Mouse (Mus musculus) heart, embryonic 11.5 days (tissue): ENCODE measurements at regions not wholly inside any gene's neighbourhood (a gene's known extent, or its start where the extent isn't known, plus 50 kb on each side); places are given as distances from the start of the nearest gene placed in this dataset.
"Not testable (repeated sequence)": the region's sequence is repeated elsewhere in the genome, so short reads cannot be mapped to it uniquely, and the experiment has no call there.

Source experiments
- ATAC-seq: fragments of 200-750 bp; cut with Nextera tagmentation; replicated peaks from 2 replicates; pipeline ENCODE4 v1.8.0; 2017; ENCODE audit warnings: moderate library complexity; ENCODE audit not compliant: insufficient number of reproducible peaks, low FRiP score, low TSS enrichment
- H3K27ac ChIP-seq: fragments of 300-500 bp; sonication (generic); 2 replicates; pipeline ENCODE4 v1.5.1; 2014; ENCODE audit warnings: mild to moderate bottlenecking, low read depth, low read length
- H3K27me3 ChIP-seq: fragments of 300-500 bp; sonication (generic); 2 replicates; pipeline ENCODE4 v1.6.1; 2014; ENCODE audit warnings: mild to moderate bottlenecking, low read length, mixed read lengths; ENCODE audit not compliant: control insufficient read depth, insufficient read depth
- H3K36me3 ChIP-seq: fragments of 300-500 bp; sonication (generic); 2 replicates; pipeline ENCODE4 v1.6.1; 2014; ENCODE audit warnings: mild to moderate bottlenecking, low read length, moderate library complexity, mixed read lengths; ENCODE audit not compliant: control insufficient read depth, insufficient read depth
- H3K4me1 ChIP-seq: fragments of 300-500 bp; sonication (generic); 2 replicates; pipeline ENCODE4 v1.6.1; 2014; ENCODE audit warnings: low read length; ENCODE audit not compliant: control insufficient read depth, insufficient read depth
- H3K4me2 ChIP-seq: fragments of 300-500 bp; sonication (generic); 2 replicates; pipeline ENCODE4 v1.6.1; 2014; ENCODE audit warnings: mild to moderate bottlenecking, moderate library complexity
- H3K4me3 ChIP-seq: fragments of 300-500 bp; sonication (generic); 2 replicates; pipeline ENCODE4 v1.5.1; 2014; ENCODE audit warnings: low read depth, low read length
- H3K9ac ChIP-seq: fragments of 300-500 bp; sonication (generic); 2 replicates; pipeline ENCODE4 v1.6.1; 2014; ENCODE audit warnings: mild to moderate bottlenecking, low read depth, low read length, moderate library complexity
- H3K9me3 ChIP-seq: fragments of 300-500 bp; sonication (generic); replicated peaks from 2 replicates; pipeline ENCODE4 v1.6.1; 2016; ENCODE audit warnings: low read length; ENCODE audit not compliant: control insufficient read depth
- WGBS: fragments of 180-500 bp; shearing (Covaris S2); extraction: QIAGEN DNeasy Blood & Tissue Kit; methylation state at CpG from one replicate; pipeline ENCODE4 v1.1.7; 2014; ENCODE audit not compliant: insufficient replicate concordance; 5-methylcytosine and 5-hydroxymethylcytosine counted together

DNA sequence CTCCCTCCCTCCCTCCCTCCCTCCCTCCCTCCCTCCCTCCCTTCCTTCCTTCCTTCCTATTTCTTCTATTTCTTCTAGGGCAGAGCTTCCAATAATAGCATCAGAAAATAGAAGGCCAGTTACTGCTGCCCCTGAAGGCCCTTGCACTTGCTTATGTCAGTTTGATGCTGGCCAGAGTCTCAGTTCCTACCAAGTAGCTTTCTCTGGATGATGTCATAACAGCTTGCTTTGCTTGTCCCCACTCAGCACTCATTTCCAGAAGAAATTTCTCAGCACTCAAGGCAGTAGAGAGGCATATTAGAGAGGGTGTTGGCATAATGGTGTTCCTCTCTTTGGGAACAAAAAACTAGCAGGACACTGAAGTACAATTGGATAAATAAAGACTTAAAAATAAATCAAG lies 811.6 kb upstream of the 4930444P10Rik start:
- no peaks in the 10 kb centered on the region for H3K9me3 ChIP-seq
- no peak overlapping the region for H3K9ac ChIP-seq
- no peak overlapping the region for H3K4me3 ChIP-seq
- H3K27me3 ChIP-seq, result no peaks in the 10 kb centered on the region
- H3K36me3 ChIP-seq, result no peaks in the 10 kb centered on the region
- H3K27ac ChIP-seq, result no peak overlapping the region
- ATAC-seq, result peak; percentile 68; the same call in 1 of the 2 replicates
- no peak overlapping the region for H3K4me2 ChIP-seq
- H3K4me1 ChIP-seq, result no peaks in the 10 kb centered on the region

DNA sequence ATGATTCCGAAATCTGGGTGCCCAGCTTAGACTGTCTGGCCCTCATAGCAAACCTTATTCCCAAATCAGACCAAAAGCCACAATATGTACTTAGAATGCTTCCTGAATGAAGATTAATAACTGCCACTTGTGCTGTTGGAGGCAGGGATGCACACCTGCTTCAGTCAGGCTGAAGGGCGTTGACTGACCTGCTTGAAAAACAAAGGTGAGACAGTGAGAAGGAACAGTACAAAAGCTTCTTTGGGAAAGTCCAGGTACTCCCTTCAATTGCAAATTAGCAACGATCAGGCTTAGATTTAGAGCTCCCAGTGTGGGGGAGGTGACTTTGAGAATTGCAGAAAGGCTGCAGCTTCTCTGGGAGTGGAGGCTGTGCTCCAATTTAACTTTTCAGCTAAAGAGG lies 775.3 kb upstream of the 4930444P10Rik start:
- not testable (repeated sequence) for H3K27ac ChIP-seq, H3K9ac ChIP-seq, H3K27me3 ChIP-seq, H3K4me3 ChIP-seq, H3K4me2 ChIP-seq, H3K4me1 ChIP-seq, ATAC-seq, H3K9me3 ChIP-seq, H3K36me3 ChIP-seq
- 70% methylated on average over 3 of the region's 3 CpGs for WGBS

DNA sequence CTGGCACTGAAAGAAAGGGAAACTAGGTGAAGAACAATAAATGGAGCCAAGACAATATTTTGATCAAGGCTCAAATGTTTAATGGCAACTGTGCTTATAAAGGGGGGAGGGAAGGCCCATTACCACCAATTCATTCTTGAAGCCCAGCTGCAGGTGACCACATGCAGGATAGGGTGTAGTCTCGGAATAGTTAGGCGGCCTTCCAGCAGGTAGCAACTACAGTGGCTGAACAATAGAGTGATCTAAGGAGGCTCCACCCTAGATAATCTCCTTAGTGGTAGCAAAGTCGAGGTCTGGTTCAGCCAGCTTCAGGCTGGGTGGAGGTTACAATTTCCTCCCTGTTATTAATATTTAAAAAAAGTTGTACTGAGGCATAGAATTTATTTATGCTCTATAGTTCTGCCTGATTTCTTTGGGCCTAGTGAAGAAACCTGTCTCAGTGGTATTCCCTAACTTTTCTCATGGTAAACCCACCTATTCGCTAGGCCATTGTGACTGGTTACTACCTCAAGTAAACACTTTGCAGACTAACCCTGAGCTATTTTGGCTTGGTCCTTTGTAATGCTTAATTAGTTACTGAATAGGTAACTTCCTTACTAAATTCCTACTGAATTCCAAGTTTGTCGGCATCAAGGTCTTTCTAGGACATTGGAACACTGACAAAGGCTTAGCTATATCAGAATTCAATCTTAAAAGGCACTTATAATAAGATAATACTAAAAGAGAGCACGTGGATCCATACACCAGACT lies 774.1 kb upstream of the 4930444P10Rik start:
- H3K4me3 ChIP-seq, ATAC-seq: not testable (repeated sequence)
- WGBS, result 75% methylated on average over 6 of the region's 6 CpGs

DNA sequence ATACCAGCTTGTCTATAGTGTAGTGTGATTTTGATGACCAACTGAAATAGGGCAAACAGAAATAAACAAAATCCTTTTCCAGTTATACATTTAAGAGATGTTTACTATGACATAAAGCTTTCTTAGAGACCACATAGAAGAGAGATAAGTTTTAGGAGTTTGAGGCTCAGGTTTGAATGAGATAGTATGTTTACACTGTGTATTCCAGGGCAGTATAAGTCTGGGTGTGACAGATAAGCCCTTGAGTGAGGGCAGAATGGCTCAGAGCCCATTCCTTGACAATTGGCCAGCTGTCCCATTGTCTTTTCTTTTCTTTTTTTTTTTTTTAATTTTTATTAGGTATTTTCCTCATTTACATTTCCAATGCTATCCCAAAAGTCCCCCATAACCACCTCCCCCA lies 744.0 kb upstream of the 4930444P10Rik start:
- no peak overlapping the region for H3K4me3 ChIP-seq
- H3K4me2 ChIP-seq, result no peak overlapping the region
- H3K4me1 ChIP-seq, result no peaks in the 10 kb centered on the region
- H3K36me3 ChIP-seq, result no peaks in the 10 kb centered on the region
- no peak overlapping the region for H3K9ac ChIP-seq
- no peaks in the 10 kb centered on the region for H3K27me3 ChIP-seq
- no peaks in the 10 kb centered on the region for H3K9me3 ChIP-seq
- no peak for ATAC-seq
- no peak overlapping the region for H3K27ac ChIP-seq

More for the DNA sequence above, 774.1 kb upstream of the 4930444P10Rik start:
- H3K36me3 ChIP-seq, H3K4me1 ChIP-seq, H3K9ac ChIP-seq, H3K27me3 ChIP-seq, H3K9me3 ChIP-seq, H3K4me2 ChIP-seq, H3K27ac ChIP-seq: not testable (repeated sequence)

GRCm38 (mm10) chr1:16824709-16825108 lies 731.6 kb upstream of the 4930444P10Rik start:
- H3K27me3 ChIP-seq, H3K4me1 ChIP-seq, H3K36me3 ChIP-seq, ATAC-seq, H3K4me2 ChIP-seq, H3K4me3 ChIP-seq, H3K9me3 ChIP-seq, H3K27ac ChIP-seq, H3K9ac ChIP-seq: not testable (repeated sequence)
- 80% methylated on average over 4 of the region's 4 CpGs for WGBS

DNA sequence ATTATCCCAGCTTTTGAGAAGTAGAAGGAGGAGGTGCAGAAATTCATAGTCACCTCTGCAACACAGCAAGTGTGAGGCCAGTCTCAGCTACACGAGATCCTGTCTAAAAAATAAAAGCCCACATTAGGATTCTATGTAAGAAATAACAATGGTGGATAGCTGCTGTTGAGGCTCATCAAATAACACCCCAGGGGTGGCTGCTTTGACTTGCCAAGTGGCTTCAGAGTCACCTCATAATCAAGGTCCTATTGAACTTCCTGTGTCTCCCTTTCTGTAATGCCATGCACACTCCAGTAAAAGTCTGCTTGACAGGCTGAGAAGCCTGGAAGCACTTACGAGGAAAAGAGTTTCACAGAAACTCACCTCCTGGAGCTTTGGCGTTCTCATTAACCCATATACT lies 730.9 kb upstream of the 4930444P10Rik start:
- Histone ChIP-seq H3K36me3 (no peaks in the 10 kb centered on the region), H3K27ac (no peak overlapping the region), H3K4me1 (no peaks in the 10 kb centered on the region), H3K9me3 (no peaks in the 10 kb centered on the region; the same call in 1 of the 2 replicates), H3K27me3 (no peaks in the 10 kb centered on the region), H3K4me3 (no peak overlapping the region), H3K9ac (no peak overlapping the region), H3K4me2 (no peak overlapping the region)
- no peak for ATAC-seq
- 53% methylated on average over 3 of the region's 3 CpGs for WGBS

DNA sequence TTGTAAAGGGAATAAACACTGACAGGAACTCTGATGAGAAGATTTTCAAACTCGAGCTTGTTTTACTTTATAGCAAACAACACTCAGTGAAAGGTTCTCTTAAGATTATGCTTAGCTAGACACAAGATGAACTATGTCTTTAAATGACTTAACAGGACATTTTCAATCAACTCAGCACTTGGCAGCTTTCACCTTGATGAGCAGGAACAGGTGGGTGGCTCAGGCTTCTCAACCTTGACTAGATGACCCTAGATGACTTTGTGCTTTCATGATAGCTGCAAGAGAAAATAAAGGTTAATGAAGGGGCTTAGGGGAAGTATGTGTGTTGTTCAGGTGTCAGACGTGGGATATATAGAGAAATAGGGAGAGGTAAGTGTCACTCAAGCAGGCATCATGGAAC lies 728.1 kb upstream of the 4930444P10Rik start:
- Histone ChIP-seq H3K4me1 (no peaks in the 10 kb centered on the region), H3K9ac (no peak overlapping the region), H3K9me3 (no peaks in the 10 kb centered on the region), H3K4me3 (no peak overlapping the region), H3K36me3 (no peaks in the 10 kb centered on the region), H3K27me3 (no peaks in the 10 kb centered on the region), H3K27ac (no peak overlapping the region), H3K4me2 (no peak overlapping the region)
- whole genome bisulfite sequencing, result 56% methylated on average over 2 of the region's 2 CpGs
- ATAC-seq, result no peak

- no peaks in the 10 kb centered on the region for H3K27me3 ChIP-seq
- no peak overlapping the region for H3K27ac ChIP-seq
- no peak for ATAC-seq
- H3K4me3 ChIP-seq, result no peak overlapping the region
- H3K9me3 ChIP-seq, result no peaks in the 10 kb centered on the region
- no peaks in the 10 kb centered on the region for H3K36me3 ChIP-seq
- H3K4me1 ChIP-seq, result no peaks in the 10 kb centered on the region
- WGBS, result 86% methylated on average over 7 of the region's 7 CpGs
- H3K9ac ChIP-seq, result no peak overlapping the region
- H3K4me2 ChIP-seq, result no peak overlapping the region
Measured at GRCm38 (mm10) chr1:16816572-16816971, 723.4 kb upstream of the 4930444P10Rik start.

- H3K9me3 ChIP-seq, result no peaks in the 10 kb centered on the region
- no peak overlapping the region for H3K9ac ChIP-seq
- H3K27me3 ChIP-seq, result no peaks in the 10 kb centered on the region
- H3K4me1 ChIP-seq, result no peaks in the 10 kb centered on the region
- no peak overlapping the region for H3K27ac ChIP-seq
- H3K36me3 ChIP-seq, result no peaks in the 10 kb centered on the region
- no peak overlapping the region for H3K4me2 ChIP-seq
- no peak for ATAC-seq
- no peak overlapping the region for H3K4me3 ChIP-seq
Measured at GRCm38 (mm10) chr1:16815731-16816130, 722.6 kb upstream of the 4930444P10Rik start.
